Mouse (Mus musculus): Measurements from ENCODE around the gene Fzd9. TPM values are rescaled to one million over a fixed set of nuclear protein-coding genes. Genes with fewer than 3 reads are reported as not detected.

Fzd9 gene
- polyA plus RNA-seq, 1 experiment from 2014 or later = 6.5 TPM

DNA sequence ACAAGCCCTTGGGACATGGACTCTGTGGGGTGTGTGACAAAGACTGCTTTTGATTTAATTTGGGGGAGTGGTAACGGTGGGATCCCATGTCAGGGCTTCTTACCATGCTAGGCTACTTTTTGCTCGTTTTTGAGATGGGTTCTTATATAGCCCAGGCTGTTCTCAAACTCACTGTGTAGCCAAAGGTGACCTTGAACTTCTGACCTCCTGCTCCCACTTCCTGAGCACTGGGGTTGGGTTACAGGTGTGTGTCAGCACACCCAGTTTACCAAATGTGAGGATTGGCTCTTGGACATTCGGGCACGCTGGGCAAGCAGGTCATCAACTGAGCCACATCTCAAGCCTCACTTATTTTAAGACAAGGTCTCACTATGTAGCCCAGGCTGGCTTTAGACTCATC is 19.3 kb upstream of the Fzd9 start:
- Histone ChIP-seq H3K9me3 (replicated peaks) (no peaks in the 10 kb centered on the region), H3K27me3 (replicated peaks) (no peaks in the 10 kb centered on the region), H3K36me3 (no peaks in the 10 kb centered on the region), H3K4me3 (no peak overlapping the region), H3K4me2 (no peak overlapping the region), H3K9ac (no peak overlapping the region), H3K27ac (ENCODE audit: poor library complexity, severe bottlenecking) (no peak overlapping the region), H3K4me1 (replicated peaks) (peaks cover 25% of the 10 kb centered on the region)
- 75% methylated on average over 4 of the region's 4 CpGs for WGBS
- no peak for ATAC-seq (ENCODE audit: insufficient number of reproducible peaks, low FRiP score)

DNA sequence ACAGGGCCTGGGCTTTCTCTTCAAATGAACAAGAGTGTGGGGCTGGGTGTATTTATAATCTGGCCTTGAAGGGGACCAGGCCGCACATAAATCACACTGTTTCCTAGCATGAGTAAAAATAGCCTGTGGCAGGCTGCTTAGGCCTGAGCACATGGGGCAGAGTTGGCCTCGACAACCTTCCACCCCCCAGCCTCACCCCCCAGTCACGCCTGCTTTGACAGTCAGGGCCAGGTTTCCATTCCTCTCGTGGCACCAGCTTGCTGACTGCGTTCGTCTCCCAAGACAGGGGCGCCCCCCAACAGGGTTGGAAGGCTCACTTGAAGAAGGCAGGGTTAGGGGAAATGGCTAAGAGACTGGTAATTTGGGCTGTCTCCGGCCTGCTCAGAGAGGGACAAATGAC is 18.4 kb upstream of the Fzd9 start:
- H3K4me3 ChIP-seq = no peak overlapping the region
- no peak for ATAC-seq (ENCODE audit: insufficient number of reproducible peaks, low FRiP score)
- no peak overlapping the region for H3K9ac ChIP-seq
- H3K4me1 ChIP-seq (replicated peaks) = peaks cover 20% of the 10 kb centered on the region
- no peaks in the 10 kb centered on the region for H3K27me3 ChIP-seq (replicated peaks)
- H3K9me3 ChIP-seq (replicated peaks) = no peaks in the 10 kb centered on the region
- no peak overlapping the region for H3K4me2 ChIP-seq
- H3K36me3 ChIP-seq = no peaks in the 10 kb centered on the region
- 57% methylated on average over 8 of the region's 8 CpGs for WGBS
- H3K27ac ChIP-seq (ENCODE audit: poor library complexity, severe bottlenecking) = 0 out of 2 replicates have a peak overlapping the region, but pooled peaks have one; percentile 1

DNA sequence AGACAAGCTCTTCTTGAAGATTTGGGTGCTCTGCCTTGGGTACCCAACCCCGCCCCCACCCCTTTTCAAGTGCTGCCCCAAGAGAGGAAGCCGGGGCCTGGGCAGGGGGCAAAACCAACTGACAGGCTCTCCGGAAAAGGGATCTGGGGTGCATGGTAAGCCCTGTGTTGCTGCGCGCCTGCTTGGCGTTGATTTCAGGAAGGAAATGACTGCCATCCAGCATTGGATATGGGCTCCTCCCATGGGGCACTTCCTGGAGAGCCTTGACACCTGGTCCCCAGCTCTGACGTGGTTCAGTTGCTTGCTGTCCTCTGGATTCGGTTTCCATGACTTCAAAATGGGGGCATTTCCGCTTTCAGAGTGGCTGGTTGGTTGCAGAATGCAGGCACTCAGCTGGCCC is 13.5 kb upstream of the Fzd9 start:
- peak; percentile 61 for ATAC-seq (ENCODE audit: insufficient number of reproducible peaks, low FRiP score)
- Histone ChIP-seq H3K4me1 (replicated peaks) (peaks cover 22% of the 10 kb centered on the region), H3K27me3 (replicated peaks) (no peaks in the 10 kb centered on the region), H3K36me3 (no peaks in the 10 kb centered on the region), H3K27ac (ENCODE audit: poor library complexity, severe bottlenecking) (peak overlapping the region; percentile 61), H3K9me3 (replicated peaks) (no peaks in the 10 kb centered on the region), H3K4me2 (peak overlapping the region; percentile 54), H3K9ac (no peak overlapping the region), H3K4me3 (no peak overlapping the region)
- 43% methylated on average over 9 of the region's 9 CpGs for WGBS

DNA sequence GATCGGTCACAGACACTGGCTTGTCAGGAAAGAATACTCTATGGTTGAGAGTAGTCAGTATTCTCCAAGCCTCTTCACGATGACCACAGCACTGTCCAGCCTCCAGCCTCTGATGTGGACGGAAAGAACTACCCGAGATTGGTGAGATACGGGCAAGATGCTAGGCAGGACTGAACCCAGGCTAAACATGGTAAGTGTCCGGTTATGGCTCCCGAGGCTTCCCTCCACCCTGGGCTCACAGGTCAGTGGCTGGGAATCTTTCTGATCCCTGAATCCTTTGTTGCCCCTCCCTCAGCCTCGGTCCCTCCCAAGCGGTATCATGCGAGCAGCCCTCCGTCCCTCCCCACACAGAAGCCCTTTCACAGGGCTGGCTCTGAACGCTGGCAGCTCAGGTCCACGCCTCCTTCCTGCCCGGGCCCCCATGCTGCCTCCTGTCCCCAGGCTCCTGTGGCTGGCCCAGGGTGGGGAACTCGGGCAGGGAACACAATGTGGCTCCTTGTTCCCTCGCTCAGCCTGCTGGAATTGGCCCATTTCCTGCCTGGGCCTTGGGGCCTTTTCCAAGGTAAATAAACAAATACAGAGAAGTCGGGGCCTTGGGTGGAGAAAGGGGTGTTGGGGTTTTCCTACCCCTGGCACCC is 13.0 kb upstream of the Fzd9 start:
- 11% methylated on average over 17 of the region's 17 CpGs for WGBS
- Histone ChIP-seq H3K27me3 (replicated peaks) (no peaks in the 10 kb centered on the region), H3K9ac (peak overlapping the region; percentile 49), H3K9me3 (replicated peaks) (no peaks in the 10 kb centered on the region), H3K4me2 (peak overlapping the region; percentile 54), H3K27ac (ENCODE audit: poor library complexity, severe bottlenecking) (peak overlapping the region; percentile 61), H3K4me3 (peak overlapping the region; percentile 6; the same call in 1 of the 2 replicates), H3K36me3 (no peaks in the 10 kb centered on the region), H3K4me1 (replicated peaks) (peaks cover 16% of the 10 kb centered on the region)
- peak; percentile 90 for ATAC-seq (ENCODE audit: insufficient number of reproducible peaks, low FRiP score)

DNA sequence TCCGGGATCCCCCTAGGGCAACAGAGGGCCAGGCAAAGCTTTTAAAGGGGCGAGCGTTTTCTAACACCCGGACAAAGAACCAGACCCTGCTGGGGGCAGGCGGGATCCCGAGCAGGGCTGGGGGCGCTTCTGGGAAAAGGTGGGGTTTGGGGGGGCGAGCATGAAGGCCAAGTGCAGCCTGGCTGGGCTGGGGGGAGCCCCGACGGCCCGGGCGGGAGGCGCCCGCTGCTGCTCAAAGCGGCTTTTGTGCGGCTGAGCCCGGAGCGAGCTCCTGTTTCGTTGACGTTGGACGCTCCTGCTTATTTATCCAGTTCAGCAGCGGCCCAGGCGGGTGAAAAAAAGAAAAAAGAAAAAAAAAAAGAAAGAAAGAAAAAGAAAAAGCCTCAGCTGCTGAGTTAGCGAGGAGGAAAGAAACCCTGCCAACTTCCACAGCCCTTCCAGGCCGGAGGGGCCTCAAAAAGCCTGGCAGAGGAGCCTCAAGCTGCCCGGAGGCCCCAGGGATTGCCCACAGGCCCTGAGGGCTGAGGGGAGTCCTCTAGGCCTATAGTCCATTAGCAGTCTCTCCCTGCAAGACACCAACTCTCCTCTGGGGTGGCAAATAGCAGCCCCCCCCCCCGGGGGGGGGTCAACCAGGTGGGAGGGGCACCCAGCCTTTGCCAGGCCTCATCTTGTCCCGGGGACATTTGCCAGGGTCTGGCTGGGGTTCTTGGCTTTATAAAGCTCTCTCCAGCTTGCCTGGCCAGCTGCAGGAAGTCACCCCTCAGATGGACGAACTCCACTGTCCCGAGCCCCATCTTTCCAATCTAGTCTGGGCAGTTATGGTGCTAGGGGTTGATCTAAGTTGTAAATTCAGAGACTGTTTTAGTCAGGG is 7.5 kb upstream of the Fzd9 start:
- Histone ChIP-seq H3K4me2 (peak overlapping the region; percentile 56), H3K9me3 (replicated peaks) (peaks cover 5% of the 10 kb centered on the region), H3K27me3 (replicated peaks) (no peaks in the 10 kb centered on the region), H3K4me3 (peak overlapping the region; percentile 17; the same call in 1 of the 2 replicates), H3K36me3 (no peaks in the 10 kb centered on the region), H3K27ac (ENCODE audit: poor library complexity, severe bottlenecking) (peak overlapping the region; percentile 70), H3K4me1 (replicated peaks) (peaks cover 15% of the 10 kb centered on the region), H3K9ac (peak overlapping the region; percentile 60)
- no peak for ATAC-seq (ENCODE audit: insufficient number of reproducible peaks, low FRiP score)
- WGBS = 32% methylated on average over 30 of the region's 30 CpGs

DNA sequence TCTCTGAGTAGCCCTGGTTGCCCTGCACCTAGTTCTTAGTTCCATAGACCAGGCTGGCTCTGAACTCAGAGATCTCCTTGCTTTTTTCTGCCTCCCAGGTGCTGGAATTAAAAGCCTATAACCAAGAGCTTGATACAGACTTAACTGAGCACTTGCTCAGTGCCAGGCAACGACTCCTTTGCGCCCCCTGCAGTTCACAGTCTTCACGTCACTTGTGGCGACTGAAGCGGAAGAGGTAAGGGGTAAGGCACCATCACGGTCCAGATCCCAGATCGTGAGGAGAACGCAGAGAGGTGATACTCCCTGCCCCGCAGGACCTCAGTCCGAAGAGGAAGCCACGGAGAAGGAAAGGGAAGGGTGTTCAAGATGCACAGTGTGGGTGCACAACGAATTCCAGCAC is 6.5 kb upstream of the Fzd9 start:
- Histone ChIP-seq H3K4me2 (no peak overlapping the region), H3K27me3 (replicated peaks) (no peaks in the 10 kb centered on the region), H3K4me1 (replicated peaks) (peaks cover 16% of the 10 kb centered on the region), H3K9ac (no peak overlapping the region), H3K27ac (ENCODE audit: poor library complexity, severe bottlenecking) (no peak overlapping the region), H3K4me3 (no peak overlapping the region), H3K36me3 (no peaks in the 10 kb centered on the region), H3K9me3 (replicated peaks) (peaks cover 5% of the 10 kb centered on the region)
- ATAC-seq (ENCODE audit: insufficient number of reproducible peaks, low FRiP score) = no peak
- WGBS = 74% methylated on average over 12 of the region's 12 CpGs

DNA sequence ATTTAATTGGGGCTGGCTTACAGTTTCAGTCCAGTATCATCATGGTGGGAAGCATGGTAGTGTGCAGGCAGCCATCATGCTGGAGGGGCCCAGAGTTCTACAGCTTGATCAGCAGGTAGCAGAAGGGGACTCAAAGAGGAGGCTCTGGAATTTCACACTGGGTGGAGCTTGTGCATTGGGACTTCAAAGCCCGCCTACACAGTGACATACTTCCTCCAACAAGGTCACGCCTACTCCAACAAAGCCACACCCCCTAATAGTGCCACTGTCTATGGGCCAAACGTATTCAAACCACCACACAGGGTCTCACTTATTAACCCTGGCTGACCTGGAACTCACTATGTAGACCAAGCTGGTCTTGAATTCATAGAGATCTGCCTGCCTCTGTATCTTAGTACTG is 5.1 kb upstream of the Fzd9 start:
- Histone ChIP-seq H3K36me3 (no peaks in the 10 kb centered on the region), H3K4me3 (no peak overlapping the region), H3K4me1 (replicated peaks) (peaks cover 16% of the 10 kb centered on the region), H3K9me3 (replicated peaks) (peaks cover 5% of the 10 kb centered on the region), H3K4me2 (no peak overlapping the region), H3K27me3 (replicated peaks) (no peaks in the 10 kb centered on the region), H3K9ac (no peak overlapping the region), H3K27ac (ENCODE audit: poor library complexity, severe bottlenecking) (no peak overlapping the region)
- no peak for ATAC-seq (ENCODE audit: insufficient number of reproducible peaks, low FRiP score)
- 83% methylated on average over 3 of the region's 3 CpGs for WGBS

DNA sequence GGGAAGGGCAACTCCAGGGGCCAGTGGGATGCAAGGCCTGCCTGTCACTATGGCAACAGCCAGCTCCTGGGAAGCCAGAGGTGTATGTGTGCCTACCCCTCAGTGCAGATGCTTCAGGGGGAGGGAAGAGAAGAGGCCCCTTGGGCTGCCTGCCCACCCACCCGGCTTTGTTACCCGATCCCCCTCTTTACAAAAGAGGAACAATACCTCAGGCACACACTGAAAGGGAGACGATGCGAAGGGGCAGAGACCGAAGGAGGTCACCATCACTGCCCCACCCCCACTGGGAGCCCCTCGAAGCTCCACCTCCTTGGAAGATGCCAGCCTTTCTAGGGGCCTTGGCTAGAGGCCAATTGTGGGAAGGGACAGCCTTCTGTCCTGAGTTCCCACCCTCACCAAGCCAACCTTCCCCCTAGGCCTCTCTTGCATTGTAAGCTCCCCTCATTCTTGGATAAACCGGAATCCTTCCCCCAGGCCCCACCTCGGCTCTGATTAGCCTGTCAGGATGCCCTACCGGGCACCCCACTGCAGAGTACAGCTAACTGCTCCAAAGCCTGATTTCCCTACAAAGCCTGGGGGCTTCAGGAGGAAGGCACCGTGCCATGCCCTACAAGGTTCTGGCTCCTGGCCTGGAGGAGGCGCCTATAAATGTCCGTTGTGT is 2.8 kb upstream of the Fzd9 start:
- H3K27me3 ChIP-seq (replicated peaks) = peaks cover 18% of the 10 kb centered on the region
- 21% methylated on average over 12 of the region's 12 CpGs for WGBS
- peaks cover 5% of the 10 kb centered on the region for H3K9me3 ChIP-seq (replicated peaks)
- no peak overlapping the region for H3K9ac ChIP-seq
- no peak overlapping the region for H3K4me3 ChIP-seq
- ATAC-seq (ENCODE audit: insufficient number of reproducible peaks, low FRiP score) = no peak
- no peak overlapping the region for H3K27ac ChIP-seq (ENCODE audit: poor library complexity, severe bottlenecking)
- no peak overlapping the region for H3K4me2 ChIP-seq
- H3K4me1 ChIP-seq (replicated peaks) = peaks cover 34% of the 10 kb centered on the region
- H3K36me3 ChIP-seq = no peaks in the 10 kb centered on the region

DNA sequence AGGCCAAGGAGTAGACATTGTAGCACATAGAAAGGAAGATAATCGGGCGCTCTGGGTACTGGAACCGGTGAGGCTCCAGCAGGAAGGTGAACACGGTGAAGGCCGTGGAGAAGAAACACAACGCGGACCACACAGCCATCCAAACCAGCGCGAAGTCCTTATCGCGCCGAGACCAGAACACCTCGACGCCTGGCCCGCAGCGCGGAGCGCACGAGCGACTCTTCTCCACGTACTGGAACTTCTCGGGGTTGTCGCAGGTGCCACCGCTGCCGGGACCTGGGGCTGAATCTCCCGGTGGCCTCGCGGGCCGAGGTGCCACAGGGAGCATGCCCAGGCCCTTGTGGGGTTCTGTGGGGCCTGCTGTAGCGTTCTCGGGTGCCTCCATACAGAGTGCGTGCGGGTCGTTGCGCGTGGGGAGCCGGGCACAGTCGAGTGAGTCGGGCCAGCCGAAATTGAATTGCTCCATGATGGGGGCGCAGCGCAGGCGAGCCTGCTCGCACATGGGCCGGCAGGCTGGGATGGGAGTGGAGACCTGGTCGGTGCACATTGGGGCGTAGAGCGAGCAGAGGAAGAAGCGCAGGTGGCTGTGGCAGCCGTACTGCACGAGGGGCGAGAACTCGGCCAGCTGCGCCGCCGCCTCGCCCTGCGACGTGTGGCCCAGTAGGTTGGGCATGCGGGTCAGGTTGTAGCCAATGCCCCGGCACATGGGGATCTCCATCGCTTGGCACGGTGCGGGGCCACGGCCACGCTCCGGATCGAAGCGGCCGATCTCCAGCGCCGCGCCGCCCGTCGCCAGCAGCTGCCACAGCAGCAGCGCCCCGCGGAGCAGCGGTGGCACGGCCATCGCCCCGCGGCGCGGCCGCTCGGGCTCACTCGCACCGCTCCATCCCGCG is 598 bp downstream of the Fzd9 start:
- Histone ChIP-seq H3K9me3 (replicated peaks) (no peaks in the 10 kb centered on the region), H3K4me2 (peak overlapping the region; percentile 98), H3K27ac (ENCODE audit: poor library complexity, severe bottlenecking) (no peak overlapping the region), H3K9ac (peak overlapping the region; percentile 72), H3K4me3 (peak overlapping the region; percentile 68), H3K27me3 (replicated peaks) (peaks cover 23% of the 10 kb centered on the region), H3K4me1 (replicated peaks) (peaks cover 38% of the 10 kb centered on the region), H3K36me3 (peaks cover 17% of the 10 kb centered on the region)
- peak; percentile 46 for ATAC-seq (ENCODE audit: insufficient number of reproducible peaks, low FRiP score)
- WGBS = 3% methylated on average over 92 of the region's 92 CpGs

DNA sequence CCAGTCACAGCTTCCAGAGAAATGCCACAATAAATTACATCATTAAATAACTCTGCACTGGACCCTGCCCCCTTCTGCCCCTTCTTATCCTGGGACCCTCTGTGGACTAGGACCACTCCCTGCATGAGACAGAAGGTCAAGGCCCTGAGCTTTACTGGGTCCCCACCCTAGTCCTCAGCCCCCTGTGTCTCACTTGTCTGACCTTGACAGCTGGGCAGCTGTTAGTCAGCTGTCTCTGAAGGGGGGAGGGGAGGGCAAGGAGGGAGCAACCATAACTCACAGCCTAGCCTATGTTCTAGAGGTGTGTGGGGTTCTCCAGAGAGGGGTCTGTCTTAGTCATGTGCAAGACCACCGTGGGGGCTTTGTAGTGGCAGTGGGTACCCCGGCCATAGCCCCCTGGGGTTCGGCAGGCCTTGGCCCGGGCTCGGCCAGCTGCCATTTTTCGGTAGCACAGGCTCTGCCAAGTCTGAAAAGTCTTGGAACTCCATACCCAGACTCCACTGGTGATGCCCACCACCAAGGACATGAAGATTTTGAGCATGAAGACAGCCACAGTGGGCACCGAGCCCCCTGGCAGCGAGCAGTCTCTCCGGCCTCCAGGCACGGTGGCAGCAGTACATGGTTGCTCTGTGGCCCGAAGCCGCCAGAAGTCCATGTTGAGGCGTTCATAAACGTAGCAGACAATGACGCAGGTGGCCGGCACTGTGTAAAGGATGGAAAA is 1.9 kb downstream of the Fzd9 start:
- 87% methylated on average over 16 of the region's 16 CpGs for WGBS
- Histone ChIP-seq H3K27ac (ENCODE audit: poor library complexity, severe bottlenecking) (no peak overlapping the region), H3K4me1 (replicated peaks) (peaks cover 33% of the 10 kb centered on the region), H3K4me2 (peak overlapping the region; percentile 38), H3K9ac (0 out of 2 replicates have a peak overlapping the region, but pooled peaks have one; percentile 17), H3K4me3 (no peak overlapping the region), H3K27me3 (replicated peaks) (peaks cover 23% of the 10 kb centered on the region), H3K36me3 (peaks cover 30% of the 10 kb centered on the region), H3K9me3 (replicated peaks) (no peaks in the 10 kb centered on the region)
- no peak for ATAC-seq (ENCODE audit: insufficient number of reproducible peaks, low FRiP score)
